Mouse (Mus musculus) liver, embryonic 14.5 days (tissue): ENCODE results near the gene Kif18a.

ENCODE experiments used
- CTCF ChIP-seq: IDR thresholded peaks from 2 replicates; pipeline ENCODE4 v1.5.1; 2016; ENCODE audit warnings: antibody characterized with exemption, low read depth, control low read depth
- EP300 ChIP-seq: IDR thresholded peaks from 2 replicates; pipeline ENCODE4 v1.6.1; 2016; ENCODE audit warnings: antibody characterized with exemption, low read depth

DNA sequence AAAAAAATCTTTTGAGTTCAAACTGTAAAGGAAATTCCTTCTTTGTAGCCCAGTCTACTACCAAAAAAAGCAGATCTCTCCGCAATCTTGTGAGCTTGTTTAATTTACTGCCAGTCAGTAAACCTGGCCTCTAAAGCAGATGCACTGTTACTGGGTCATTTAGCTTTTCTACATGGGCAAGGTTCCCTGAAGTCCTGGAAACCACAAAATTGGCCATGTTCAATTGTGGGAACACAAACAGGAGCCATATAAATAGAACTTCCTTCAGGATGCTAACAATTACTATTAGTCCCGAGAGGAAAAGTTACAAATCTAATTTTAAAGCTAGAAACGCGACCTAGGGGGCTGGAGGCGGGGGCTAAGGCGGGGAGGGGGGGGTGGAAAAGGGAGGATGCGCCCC lies 2.9 kb upstream of the Kif18a start:
- TF ChIP-seq CTCF (no peak), EP300 (no peak)
